Mouse (Mus musculus): ENCODE measurements around the gene Ppp1cc.
"Not testable (repeated sequence)": the region's sequence is repeated elsewhere in the genome, so short reads cannot be mapped to it uniquely, and the experiment has no call there.

The Ppp1cc gene

DNA sequence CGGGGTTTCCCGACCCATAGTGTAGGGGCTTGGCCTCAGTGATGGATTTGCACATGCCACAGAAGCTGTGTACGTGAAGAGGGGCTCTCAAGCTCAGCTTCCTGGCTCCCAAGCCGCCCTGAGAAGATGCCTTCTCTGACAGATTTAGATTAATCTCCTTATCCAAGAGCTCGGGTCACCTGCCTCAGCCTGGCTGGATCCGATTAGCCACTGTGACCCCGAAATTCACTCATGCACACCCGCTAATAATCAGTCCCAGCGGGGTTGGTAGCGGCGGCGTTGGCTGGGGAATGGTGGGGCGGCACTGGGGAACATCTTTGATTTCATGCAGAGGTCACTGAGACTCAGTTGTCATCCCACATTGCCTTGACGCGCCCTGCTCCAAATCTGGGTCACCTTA is 19.2 kb upstream of the Ppp1cc start:
- peak; percentile 42 for DNase-seq

DNA sequence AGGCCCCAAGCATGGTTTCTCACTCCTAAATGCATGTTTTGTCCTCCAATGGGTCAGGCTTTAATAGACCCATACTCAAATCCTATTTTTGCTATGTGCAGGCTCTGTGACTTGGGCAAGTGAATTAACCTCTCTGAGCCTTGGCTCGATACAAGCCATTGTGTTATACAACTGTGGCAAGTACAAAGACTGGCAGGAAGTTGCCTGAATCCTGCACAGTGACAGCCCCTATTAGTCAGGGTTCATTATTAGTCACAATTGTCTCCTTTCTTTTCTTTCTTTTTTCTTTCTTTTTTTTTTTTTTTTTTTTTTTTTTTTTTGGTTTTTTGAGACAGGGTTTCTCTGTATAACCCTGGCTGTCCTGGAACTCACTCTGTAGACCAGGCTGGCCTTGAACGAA is 18.3 kb upstream of the Ppp1cc start:
- DNase-seq: not testable (repeated sequence)

DNA sequence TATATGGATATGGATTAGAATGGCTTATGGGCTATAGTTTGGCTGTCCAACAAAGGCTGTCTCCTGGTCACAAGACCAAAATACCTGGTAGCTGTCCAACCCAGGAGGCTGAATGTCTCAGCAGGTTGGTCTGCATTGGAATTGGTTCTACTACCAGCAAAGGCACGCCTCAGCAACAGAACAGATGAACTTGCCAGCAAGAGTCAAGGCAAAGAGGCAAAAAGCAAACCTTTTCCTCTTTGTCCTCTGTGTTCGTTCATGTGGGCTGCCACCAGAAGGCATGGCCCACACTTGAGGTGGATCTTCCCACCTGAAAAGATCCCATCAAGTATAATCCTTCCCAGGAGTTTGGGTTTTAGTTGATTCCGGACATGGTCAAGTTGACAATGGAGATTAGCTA is 17.4 kb upstream of the Ppp1cc start, which contains the start of gene Ccdc63:
Gene Ccdc63, minus strand, starts transcription at position 101 of the 400 bp plus-strand sequence.
- peak; percentile 19 for DNase-seq

DNA sequence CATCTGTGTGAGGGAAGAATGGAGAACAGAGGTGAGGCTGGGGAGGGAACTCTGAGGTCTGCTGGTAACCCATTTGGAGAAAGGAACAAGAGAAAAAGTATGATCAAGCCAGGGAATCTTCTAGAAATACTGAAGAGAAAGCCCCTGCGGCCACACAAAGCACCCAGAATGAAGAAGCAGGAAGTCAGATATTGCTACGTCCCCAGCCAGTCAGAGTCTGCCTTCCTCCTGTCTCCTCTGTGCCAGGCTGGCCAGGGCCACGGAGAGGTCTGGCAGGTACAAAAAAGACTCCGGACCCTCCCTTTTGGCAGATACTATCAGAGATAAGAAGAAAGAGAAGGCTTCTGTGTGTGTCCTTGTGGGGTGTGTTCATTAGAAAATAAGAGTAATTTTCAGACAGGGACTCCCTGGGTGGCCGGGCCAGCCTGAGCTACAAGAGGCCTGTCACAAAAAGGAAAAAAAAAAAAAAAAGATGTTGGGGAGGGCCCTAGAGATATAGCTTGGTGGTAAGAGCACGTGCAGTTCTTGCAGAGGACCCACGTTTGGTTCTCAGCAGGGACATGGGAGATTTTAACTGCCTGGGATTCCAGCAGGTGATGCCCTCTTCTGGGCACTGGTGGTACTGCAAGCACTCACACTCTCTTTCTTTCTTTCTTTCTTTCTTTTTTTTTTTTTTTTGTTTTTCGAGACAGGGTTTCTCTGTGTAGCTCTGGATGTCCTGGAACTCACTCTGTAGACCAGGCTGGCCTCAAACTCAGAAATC is 15.7 kb upstream of the Ppp1cc start:
- no peak for DNase-seq

DNA sequence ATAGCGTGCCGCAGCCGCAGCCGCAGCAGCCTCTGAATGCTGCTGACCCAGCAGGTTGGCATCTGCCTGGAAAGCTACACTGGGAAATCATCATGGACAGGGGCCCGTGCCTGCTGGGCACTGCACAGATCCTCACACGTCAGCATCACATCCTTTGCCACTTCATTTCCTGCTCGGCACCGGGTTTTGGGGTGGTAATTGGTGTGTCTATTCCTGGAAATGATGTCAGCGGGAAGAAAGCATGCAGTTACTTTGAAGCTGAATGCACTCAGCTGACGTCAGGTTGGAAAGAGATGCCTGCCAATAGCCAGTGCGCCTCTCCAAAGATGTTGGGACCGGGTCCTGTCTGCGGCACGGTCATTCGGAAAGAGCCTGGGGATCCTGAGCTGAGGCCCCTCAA is 14.5 kb upstream of the Ppp1cc start:
- peak; percentile 69 for DNase-seq

DNA sequence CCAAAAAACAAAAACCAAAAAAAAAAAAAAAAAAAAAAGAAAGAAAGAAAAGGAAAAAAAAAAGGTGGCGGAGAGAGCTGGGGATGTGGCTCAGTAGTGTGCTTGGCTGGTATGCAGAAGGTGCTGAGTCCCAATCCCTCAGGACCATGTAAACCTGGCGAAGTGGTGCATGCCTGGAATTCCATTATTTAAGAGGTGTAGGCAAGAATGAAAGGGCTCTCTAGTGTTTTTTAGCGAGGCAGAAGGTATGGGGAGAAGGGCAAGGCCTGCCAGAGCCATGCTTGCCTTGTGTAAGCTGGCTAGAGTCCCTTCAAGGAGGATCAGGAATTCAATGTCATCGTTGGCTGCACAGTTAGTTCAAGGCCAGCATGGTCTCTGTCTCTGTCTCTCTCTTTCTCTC is 13.3 kb upstream of the Ppp1cc start:
- DNase-seq: no peak

DNA sequence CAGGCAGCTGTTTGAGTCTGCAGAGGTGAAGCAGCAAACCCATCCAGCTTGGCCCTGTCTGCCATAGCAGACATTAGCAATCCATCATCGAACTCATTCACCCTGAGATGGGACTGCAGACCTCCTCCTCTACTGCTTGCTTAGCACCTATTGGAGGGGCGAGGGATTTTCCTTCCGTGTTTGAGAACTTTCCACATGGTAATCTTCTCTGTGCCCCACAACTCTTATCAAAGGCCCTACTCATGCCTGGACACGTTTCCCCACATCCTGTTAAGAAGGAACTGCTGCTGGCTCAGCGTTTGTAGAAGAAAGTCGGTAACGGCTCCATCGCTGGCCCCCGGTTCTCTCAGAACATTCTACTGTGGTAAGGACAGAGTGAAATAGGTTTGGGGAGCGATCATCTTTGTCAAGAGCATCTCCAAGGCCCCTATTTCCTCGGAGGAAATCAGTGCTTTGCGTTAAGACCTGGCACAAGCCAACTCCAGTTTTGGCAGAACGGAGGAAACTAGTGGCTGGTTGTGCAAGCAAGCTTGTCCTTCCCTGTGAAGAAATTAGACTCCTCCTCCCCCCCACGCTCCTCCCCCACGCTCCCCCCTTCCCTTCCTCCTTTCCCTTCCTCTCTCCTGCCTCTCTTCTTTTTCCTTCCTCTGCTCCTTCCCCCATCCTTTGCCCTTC is 12.6 kb upstream of the Ppp1cc start:
- DNase-seq: no peak

DNA sequence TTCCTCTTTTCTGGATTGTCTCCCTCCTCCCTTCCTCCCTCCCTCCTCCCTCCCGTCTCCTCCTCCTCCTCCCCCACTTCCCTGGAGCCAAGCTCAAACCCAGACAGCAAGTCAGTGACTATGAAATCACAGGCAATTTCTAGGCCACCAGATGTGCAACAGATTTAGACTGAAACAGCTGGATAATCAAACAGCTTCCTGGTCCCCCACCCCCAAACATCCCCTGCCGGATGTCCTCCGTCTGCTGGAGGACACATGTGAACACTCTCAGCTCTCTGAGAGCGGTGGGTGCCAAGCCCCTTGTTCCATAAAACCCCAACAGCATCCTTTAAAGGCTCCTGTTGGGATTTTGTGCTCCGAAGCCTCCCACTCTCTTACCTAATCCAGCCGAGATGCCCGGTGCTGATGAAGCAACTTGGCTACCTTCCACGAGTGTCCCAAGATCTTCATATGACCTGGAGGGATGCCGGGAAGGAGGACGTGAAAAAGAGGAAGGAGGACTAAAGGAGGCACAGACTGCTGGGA is 12.0 kb upstream of the Ppp1cc start:
- DNase-seq: no peak

DNA sequence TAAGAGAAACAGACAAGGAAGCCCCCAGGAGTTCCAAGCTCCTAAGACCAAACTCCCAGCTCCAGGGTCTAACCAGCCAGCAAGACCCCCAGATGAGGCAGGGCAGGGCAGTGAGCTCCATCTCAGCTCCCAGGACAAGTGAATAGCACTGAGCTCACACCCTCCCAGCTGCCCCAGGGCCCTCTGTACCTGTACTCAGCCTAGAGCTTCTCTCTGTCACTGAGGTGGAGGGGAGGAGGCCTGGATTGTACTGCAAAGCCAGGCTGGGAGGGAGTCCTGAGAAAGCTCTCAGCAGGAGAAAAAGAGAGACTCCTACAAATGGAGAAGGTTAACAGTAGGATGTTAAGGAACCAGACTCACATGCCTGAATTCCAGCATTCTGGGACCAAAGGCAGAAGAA is 11.5 kb upstream of the Ppp1cc start:
- DNase-seq: no peak

DNA sequence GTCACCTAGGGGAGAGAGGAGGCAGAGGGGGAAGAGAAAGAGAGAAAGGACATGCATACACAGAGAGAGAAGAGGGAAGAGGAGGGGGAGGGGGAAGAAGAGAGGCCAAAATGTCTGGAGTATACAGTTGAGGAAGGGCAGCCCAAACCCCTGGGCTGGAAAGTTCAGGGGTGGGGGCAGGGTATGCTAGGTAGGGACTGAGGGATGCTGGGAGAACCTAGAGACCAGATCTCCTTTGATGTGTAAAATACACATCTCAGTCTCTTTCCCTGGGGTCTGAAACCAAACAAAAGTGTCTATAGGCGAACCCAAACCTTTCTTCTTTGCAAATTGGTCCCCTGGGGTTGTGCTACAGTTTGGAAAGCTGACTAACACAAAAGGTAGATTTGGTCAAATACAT is 10.0 kb upstream of the Ppp1cc start:
- no peak for DNase-seq

DNA sequence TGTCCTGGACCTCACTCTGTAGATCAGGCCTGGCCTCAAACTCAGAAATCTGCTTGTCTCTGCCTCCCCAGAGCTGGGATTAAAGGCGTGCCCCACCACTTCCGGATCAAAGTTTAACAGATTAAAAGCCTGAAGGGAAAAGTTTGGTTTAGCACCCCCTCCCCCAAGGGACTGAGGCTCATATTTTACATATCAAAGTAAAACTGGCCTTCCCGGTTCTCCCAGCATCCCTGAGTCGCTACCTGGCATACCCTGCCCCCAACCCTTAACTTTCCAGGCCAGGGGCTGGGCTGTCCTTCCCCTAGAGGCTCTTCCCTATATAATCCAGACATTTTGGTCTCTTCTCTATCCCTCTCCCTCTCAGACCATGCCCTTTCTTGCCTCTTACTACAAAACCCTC is 8.8 kb upstream of the Ppp1cc start:
- no peak for DNase-seq

DNA sequence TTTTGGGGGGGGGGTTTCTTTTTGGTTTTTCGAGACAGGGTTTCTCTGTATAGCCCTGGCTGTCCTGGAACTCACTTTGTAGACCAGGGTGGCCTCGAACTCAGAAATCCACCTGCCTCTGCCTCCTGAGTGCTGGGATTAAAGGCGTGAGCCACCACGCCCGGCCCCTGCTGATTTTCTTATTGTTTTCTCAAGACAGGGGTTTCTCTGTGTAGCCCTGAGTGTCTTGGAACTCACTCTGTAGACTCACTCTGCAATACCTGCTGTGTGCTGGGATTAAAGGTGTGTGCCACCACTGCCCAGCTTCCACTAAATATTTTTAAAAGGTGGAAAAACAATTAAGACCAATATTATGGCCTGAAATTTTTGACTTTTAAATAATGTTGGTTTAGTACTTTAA is 5.6 kb upstream of the Ppp1cc start:
- DNase-seq: not testable (repeated sequence)

DNA sequence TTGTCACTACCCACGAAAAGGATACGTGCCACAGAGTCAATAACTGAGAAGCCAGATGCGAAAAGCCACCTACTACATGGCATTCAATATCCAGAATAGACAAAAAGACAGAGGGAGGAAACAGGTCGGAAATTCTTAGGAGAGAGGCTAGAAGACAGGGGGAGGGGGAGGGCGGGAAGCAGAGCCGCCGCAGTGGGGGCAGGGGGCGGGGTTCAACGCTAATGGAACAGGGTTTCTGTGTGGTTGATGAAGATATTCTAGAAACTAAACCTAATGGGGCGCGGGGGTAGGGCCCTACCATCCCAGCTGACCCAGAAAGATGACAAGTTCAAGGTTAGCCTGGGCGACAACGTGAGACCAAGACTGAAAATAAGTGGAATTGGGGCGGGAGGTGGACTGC is 4.1 kb upstream of the Ppp1cc start:
- DNase-seq: no peak

DNA sequence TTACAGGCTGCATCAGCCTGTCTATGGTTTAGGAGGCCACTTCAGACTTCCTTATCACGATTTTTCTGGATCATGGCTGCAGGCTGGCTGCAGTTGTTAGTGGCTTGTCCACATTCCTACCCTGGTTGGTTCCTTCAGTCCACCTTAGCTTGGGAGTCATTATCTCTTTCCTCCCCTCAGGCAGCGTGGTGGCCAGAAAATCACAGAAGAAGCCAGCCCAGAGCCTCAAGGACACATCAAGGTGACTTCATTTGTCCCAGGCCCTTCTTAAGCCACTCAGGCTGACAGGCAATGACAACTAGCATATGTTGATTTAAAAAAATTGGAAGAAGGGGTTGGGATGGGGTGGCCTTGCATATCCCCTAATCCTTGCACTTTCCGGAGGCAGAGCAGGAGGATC is 3.3 kb upstream of the Ppp1cc start:
- no peak for DNase-seq

DNA sequence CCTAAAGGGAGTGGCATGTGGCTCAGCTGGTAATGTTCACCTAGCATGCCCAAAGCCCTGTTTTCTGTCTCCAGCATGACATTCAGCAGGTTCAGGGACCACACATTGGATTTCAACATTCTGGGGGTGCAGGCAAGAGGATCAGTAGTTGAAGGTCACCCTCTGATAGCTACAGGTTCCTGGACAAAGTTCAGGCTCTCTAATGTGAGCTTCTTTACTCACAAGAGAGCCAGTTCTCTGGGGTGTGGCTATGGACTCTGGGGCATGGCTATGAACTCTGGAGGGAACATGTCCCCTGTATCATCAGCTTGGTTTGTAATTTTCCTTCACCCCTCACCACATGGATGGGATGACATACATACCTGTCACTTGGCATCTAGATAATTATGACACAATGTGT is 2.5 kb upstream of the Ppp1cc start:
- DNase-seq: no peak

DNA sequence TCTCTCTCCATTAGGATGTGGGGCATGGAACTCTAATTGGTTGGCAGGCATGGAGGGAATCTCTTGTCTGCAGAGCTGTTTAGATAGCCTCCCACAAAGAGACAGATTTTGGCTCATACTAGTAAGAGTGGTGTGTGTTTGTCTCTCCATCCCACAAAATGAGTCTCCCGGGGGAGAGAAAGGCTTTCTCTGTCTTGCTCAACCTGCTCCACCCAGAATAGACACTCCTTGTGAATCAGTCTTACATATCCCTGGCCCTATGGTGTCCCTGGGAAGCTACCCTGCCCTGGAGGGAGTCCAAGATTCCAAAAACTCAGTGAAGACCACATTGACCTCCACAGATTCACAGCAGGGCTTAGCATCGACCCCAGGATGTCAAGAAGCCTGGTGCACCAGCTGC is 1.6 kb upstream of the Ppp1cc start:
- peak; percentile 61 for DNase-seq

DNA sequence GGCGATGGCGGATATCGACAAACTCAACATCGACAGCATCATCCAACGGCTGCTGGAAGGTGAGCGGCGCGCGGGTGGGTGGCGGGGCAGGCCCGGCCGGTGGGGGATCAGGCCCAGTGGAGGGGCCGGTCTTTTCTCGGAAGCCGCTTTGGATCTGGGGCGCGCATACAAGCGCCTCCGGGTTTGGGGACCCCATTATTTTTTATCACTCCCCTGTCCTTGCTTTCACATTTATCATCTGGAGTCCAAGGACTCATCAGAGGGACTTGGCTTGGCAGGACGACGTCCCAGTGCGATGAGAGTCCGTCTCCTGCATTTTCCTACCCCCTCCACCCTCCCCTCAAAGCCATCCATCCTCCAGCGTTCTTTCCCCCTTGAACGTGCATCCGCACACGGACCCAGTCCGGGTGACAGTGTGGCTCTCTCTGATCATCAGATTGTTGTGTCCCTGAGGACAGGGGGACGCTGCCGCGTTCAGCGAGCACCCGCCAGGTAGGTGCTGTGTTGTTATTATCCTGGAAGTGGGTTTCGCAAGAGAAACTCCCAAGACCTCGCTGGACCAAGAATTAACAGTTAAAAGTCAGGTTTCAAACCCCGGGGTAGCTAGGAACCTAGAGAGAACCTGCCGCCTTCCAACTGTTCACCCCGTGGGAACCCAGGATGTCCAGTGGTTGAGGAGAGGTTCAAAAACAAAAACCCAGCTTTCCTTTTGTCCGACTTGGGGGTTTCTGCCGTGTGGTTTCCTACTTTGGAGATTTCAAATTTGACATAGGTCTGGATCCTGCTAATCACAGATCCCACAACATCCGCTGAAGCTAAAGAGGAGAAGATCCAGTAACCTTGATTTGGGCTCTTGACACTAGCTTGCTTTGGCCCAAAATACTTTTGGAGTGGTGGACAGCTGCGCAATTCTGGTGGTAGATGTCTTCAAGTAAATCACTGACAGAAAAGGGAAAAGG is 758 bp downstream of the Ppp1cc start:
- no peak for DNase-seq

DNA sequence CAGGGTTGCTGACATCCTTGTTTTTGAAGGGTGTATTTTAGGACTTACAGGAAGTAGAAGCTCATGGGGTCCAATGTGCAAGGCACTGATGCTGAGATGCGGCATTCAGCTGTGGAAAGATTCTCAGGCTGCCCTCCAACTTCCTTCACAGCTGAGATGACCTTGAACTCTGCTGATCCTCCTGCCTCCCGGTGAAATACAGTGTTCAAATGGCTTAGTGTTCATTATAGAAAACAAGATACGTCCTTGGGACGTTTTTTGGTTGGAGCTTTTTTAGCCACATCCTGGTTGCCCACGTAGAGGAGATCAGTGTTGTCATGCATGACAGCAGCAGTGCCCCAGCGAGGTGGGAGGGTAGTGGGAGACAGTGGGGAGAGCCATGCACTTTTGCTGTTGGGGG is 5.1 kb downstream of the Ppp1cc start:
- DNase-seq: no peak

DNA sequence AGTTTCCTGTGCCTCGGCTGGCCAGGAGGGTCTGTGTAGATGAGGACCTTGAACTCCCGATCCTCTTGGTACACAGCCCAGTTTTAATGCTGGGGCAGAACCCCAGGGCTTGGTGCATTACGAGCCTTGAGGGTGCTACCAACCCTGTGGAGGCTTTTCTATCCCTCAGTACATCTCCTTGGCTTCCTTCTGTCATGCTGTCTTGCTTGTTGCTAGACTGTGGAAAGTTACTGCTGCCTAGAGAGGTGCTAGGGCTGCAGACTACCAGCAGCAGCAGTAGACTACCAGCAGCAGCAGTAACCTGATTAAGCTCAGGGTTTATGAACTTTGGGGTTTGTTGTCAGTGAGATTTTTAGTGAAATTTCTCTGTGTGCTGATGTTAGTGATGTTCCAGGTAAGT is 5.9 kb downstream of the Ppp1cc start:
- DNase-seq: no peak

DNA sequence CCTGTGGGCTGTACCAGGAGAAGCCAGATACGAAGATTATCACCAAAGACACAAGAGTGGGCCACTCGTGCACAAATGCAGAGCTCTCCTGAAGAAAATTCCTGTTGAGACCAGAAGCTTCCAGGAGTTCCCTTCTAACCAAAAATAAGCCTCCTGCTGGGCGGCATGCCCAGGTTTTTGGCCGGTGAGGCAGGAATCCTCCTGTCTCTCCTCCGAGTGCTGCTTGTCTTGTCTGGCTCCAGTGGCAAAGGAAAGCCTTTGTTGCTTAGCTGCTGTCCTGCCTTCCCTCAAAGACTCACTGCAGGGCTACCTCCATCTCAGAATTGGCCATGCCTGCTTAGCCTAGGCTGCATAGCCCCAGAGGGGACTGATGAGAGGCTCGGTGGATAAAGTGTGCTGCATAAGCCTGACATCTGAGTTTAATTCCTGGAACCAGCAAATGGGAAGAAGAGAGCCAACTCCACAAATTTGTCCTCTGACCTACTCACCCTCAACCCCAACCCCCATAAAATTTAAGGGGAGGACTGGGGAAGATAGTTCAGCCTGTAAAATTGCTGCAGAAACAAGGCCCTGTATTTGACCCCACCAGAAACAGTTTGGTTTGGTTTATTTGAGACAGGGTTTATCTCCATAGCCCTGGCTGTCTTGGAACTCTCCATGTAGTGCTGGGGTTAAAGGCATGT is 7.3 kb downstream of the Ppp1cc start:
- peak; percentile 73 for DNase-seq

DNA sequence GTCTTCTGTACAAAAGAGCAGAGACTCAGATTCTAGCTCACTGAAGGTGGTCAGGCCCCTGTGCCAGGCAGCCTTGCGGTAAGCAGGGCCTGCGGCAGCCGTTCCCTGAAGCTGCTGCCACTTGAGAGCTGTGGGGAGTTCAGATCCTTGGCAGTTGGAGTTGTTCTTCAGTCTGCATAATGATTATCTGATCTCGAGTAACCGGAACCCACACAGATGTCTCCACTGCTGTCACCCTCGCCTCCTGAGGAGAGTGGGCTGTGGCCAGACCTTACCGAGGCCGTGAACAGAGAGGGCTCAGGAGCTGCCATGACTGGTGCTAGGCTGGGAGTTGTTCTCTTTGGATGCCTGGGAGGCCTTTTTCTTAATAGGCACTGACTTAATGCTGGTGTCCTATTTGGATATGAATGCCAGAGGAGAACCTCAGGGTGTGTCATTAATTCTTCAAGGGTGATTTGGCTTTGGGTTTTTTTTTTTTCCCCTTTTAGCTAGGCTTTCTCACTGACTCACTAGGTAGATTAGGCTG is 8.6 kb downstream of the Ppp1cc start:
- peak; percentile 50 for DNase-seq

DNA sequence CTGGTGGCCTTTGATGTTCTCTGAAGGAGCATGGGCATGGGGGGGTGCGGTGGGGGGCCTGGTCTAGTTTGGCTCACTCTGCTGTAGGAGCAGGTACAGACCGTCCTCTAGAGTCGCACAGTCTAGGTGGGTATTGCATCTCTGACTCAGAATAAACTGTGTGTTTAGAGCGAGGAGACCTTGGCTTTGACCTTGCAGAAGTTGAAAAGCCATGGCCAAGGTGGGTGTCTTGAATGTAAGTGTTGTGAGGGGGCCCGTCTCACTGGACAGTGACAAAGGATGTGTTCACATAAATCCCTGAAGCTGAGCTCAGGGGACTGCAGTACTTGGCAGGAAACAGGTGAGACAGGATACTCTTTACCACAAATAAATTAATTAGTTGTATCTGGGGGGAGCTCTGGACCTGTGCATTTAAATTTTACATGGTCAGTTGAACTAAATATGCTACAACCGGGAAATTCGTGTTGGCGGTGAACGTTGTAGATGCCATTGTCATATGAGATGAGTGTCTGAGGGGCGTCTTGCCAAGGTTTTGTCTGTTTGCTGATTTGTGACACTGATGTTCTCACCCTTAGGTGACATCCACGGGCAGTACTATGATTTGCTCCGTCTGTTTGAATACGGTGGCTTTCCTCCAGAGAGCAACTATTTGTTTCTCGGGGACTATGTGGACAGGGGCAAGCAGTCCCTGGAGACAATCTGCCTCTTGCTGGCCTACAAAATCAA is 10.4 kb downstream of the Ppp1cc start:
- DNase-seq: peak; percentile 20
